Mouse (Mus musculus) spleen, adult 2 months (tissue): ENCODE data around the gene Lgmn.

Experiments used
- CTCF ChIP-seq: fragments of 200-500 bp; IDR thresholded peaks from 2 replicates; pipeline ENCODE4 v1.5.1; 2011; ENCODE audit warnings: mild to moderate bottlenecking, inconsistent platforms; ENCODE audit not compliant: insufficient read depth, insufficient read length, insufficient replicate concordance; ENCODE audit errors: extremely low read depth
- POLR2A ChIP-seq: fragments of 200-500 bp; IDR thresholded peaks from 2 replicates; pipeline ENCODE4 v1.6.1; 2011; ENCODE audit warnings: low read depth, low read length, inconsistent platforms

- no peak for TF ChIP-seq POLR2A
- TF ChIP-seq CTCF: no peak
These were observed 25.0 kb upstream of the Lgmn start for GRCm38 (mm10) chr12:102464650-102465049.
